Mouse (Mus musculus) embryonic stem cell, embryonic (primary cell): ENCODE results near the gene Rbm7.
"Not testable (repeated sequence)": the region's sequence is repeated elsewhere in the genome, so short reads cannot be mapped to it uniquely, and the experiment has no call there.

Experiments
- CTCF ChIA-PET, 4 experiments: fragments of 300-600 bp in 2 of 4; fragments of 350-600 bp in 2 of 4; sonication (Branson Sonifier 250); formaldehyde crosslinking; loops; one replicate each; lab custom pipeline; 2022; ENCODE audit warnings: inconsistent platforms in 2 of 4; lab: Charles Lee
- POLR2A ChIA-PET, 4 experiments: fragments of 300-600 bp in 2 of 4; fragments of 350-600 bp in 2 of 4; sonication (Branson Sonifier 250); formaldehyde crosslinking; loops; one replicate each; lab custom pipeline; 2022; ENCODE audit warnings: antibody characterized with exemption in 4 of 4, inconsistent platforms in 1 of 4; lab: Charles Lee

The Rbm7 gene

GRCm38 (mm10) chr9:48494817-48495547, at the start of gene Rbm7, which contains the start of gene Gm5617:
TSS of gene Rbm7 (minus strand) at chr9:48495299.
TSS of gene Gm5617 (plus strand) at chr9:48495442.
- POLR2A ChIA-PET: interaction anchor here (0.6 to 7.8 kb wide), 55 partner anchors 9 to 492 kb away, joined by 3 to 100 read pairs (median 4); partner anchors contain the start of genes Nnmt (in 2 of the 4) and Rexo2 (in 2 of the 4)
- CTCF ChIA-PET: interaction anchor here in 3 of 4 experiments (0.7 to 1.4 kb wide), 7 partner anchors 15 to 124 kb away, joined by 3 to 4 read pairs (median 3); partner anchors contain the start of gene Rexo2 (in 1 of the 3)

GRCm38 (mm10) chr9:48538688-48539087, 43.6 kb upstream of the Rbm7 start:
- ChIA-PET CTCF (interaction anchor here in 2 of 4 experiments (0.6 to 0.9 kb wide), 2 partner anchors 21 to 451 kb away, joined by 3 to 4 read pairs; no protein-coding TSS in a partner anchor), POLR2A (interaction anchor here in 3 of 4 experiments (0.7 to 3.2 kb wide), 10 partner anchors 9 to 1387 kb away, joined by 3 to 15 read pairs (median 4); partner anchors contain the start of genes Gm5617 (in 2 of the 3), Rbm7 (in 2 of the 3) and Rexo2 (in 1 of the 3))

DNA sequence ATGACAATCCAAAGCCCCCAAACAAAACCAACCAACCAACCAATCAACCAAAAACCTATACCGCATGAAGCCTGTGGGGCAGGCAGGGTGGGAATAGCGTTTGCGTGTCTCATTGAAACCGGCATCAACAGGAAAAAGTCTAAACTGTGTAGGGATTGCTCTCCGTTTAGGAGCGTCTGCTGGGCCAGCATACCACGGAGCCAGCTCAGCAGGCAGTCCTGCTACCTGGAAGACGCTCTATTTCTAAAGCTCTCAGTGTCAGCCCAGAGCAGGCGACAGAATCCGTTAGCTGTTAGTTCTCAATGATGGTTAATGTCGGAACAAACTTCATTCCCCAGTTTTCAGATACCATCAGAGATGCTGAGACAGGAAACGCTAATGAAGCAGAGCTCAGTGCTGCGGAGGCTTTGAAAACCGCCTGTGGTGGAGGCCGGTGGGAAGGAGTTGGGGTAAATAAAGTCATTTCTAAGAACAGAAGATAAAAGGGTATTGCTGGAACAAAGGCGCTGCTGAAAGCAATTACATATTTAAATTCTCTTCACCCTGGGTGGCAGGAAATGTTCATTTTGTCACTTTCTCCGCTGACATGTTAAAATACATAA, 43.0 kb upstream of the Rbm7 start:
- POLR2A ChIA-PET: interaction anchor here in 3 of 4 experiments (0.6 to 3.2 kb wide), 10 partner anchors 10 to 244 kb away, joined by 3 to 15 read pairs (median 4); partner anchors contain the start of genes Gm5617 (in 2 of the 3), Rbm7 (in 2 of the 3) and Rexo2 (in 1 of the 3)
- CTCF ChIA-PET: interaction anchor here in 2 of 4 experiments (0.6 to 0.9 kb wide), 3 partner anchors 22 to 451 kb away, joined by 3 to 4 read pairs (median 4); no protein-coding TSS in a partner anchor

DNA sequence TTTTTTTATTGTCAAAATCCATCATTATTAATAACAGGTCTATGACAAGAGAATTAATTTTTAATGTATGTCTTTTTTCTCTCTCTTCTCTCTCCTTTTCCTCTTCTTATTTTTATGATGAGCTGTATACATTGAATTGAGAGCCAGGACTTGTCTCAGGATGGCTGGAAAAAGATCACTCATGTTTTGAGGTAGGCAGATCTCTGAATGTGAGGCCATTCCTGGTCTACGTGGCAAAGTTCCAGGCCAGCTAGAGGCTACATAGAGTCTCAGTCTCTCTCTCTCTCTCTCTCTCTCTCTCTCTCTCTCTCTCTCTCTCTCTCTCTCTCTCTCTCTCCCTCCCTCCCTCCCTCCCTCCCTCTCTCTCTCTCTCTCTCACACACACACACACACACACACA, 42.5 kb upstream of the Rbm7 start:
- ChIA-PET CTCF (interaction anchor here in 1 of 4 experiments (0.7 to 0.9 kb wide), 2 partner anchors 22 to 128 kb away, joined by 3 to 4 read pairs; no protein-coding TSS in a partner anchor), POLR2A (interaction anchor here in 3 of 4 experiments (0.6 to 3.2 kb wide), 9 partner anchors 10 to 245 kb away, joined by 3 to 15 read pairs (median 4); partner anchors contain the start of genes Gm5617 (in 2 of the 3), Rbm7 (in 2 of the 3) and Rexo2 (in 1 of the 3))

DNA sequence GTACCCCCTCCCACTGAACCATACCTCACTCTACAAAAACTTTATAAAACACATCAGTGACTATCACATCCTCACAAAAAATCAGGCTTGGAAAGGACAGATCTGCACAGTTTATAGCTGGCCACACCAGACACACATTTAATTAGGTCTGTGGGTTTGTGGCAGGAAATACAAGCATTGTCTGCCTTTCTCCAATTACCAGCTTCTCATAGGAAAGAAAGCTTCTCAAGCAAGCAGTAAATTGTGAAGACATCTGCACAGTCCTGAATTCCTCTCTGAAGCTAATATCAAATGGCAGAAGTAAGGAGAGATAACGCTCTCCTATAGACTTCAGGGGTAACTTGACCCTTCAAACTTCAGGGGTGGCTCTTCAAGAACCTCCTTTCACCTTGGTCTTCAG, 41.3 kb upstream of the Rbm7 start:
- ChIA-PET POLR2A (interaction anchor here in 2 of 4 experiments (0.7 to 3.2 kb wide), 2 partner anchors 41 to 266 kb away, joined by 5 to 15 read pairs; partner anchors contain the start of genes Gm5617 (in 1 of the 2) and Rbm7 (in 1 of the 2)), CTCF (no interaction called here)

DNA sequence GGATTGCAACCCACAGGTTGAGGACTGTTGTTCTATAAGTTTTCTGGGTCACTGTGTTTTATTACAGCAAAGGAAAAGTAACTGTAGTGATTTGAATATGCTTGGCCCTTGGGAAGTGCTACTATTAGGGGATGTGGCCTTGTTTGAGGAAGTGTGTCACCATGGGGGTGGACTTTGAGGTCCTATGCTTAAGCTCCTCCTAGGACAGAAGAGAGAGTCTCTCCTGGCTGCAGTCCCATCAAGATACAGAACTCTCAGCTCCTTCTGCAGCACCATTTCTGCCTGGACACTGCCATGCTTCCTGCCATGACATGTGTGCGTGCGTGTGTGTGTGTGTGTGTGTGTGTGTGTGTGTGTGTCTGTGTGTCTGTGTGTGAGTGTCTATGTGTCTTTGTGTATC, 37.6 kb upstream of the Rbm7 start:
- ChIA-PET POLR2A (interaction anchor here in 2 of 4 experiments (0.7 to 1.6 kb wide), 2 partner anchors 37 to 360 kb away, joined by 4 to 7 read pairs; partner anchors contain the start of genes Gm5617 (in 1 of the 2) and Rbm7 (in 1 of the 2)), CTCF (interaction anchor here in 1 of 4 experiments (0.6 kb wide), 1 partner anchor 164 kb away, joined by 4 read pairs; no protein-coding TSS in a partner anchor)

GRCm38 (mm10) chr9:48532203-48532602, 37.1 kb upstream of the Rbm7 start:
- CTCF ChIA-PET: interaction anchor here in 1 of 4 experiments (0.6 kb wide), 1 partner anchor 164 kb away, joined by 4 read pairs; no protein-coding TSS in a partner anchor
- POLR2A ChIA-PET: interaction anchor here in 2 of 4 experiments (0.7 to 1.6 kb wide), 2 partner anchors 37 to 359 kb away, joined by 4 to 7 read pairs; partner anchors contain the start of genes Gm5617 (in 1 of the 2) and Rbm7 (in 1 of the 2)

GRCm38 (mm10) chr9:48531294-48531693, 36.2 kb upstream of the Rbm7 start:
- CTCF ChIA-PET: interaction anchor here in 1 of 4 experiments (0.6 kb wide), 1 partner anchor 71 kb away, joined by 4 read pairs; no protein-coding TSS in a partner anchor
- POLR2A ChIA-PET: no interaction called here

DNA sequence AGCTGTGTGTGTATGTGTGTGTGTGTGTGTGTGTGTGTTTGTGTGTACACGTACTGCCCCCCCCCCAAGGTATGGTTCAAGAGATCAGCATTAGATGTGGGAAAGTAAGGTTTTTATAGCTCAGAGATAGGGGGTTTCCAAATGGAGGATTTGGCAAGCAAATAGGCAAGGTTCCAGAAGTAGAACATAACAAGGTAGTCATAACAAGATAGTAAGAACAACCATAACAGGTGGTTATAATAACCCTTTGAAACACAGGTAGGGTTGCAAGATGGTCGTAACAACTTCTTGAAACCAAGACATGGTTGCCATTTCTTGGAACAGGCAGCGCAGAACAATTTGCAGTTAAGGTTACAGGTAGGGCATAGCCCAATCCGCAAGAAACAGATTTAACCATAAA, 31.4 kb upstream of the Rbm7 start:
- CTCF ChIA-PET: interaction anchor here in 3 of 4 experiments (0.5 to 1.0 kb wide), 4 partner anchors 33 to 332 kb away, joined by 3 to 4 read pairs (median 4); no protein-coding TSS in a partner anchor

DNA sequence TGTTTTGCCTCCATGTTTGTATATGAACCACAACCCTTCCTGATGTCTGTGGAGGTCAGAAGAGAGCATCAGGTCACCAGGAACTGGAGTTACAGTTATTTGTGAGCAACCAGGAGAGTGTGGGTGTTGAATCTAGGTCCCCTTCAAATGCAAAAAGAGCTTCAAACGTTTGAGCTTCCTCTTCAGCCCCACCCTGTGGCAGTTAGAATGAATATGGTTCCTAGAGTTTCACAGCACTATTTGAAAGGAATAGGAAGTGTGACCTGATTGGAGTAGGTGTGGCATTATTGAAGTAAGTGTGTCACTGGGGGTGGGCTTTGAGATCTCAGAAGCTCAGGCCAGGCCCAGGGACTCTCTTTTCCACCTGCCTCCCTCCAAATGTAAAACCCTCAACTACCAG, 30.5 kb upstream of the Rbm7 start:
- ChIA-PET CTCF (interaction anchor here in 2 of 4 experiments (0.7 to 1.4 kb wide), 3 partner anchors 8 to 93 kb away, joined by 3 read pairs; no protein-coding TSS in a partner anchor), POLR2A (interaction anchor here in 2 of 4 experiments (0.7 to 1.3 kb wide), 4 partner anchors 8 to 30 kb away, joined by 3 to 6 read pairs (median 4); partner anchors contain the start of genes Gm5617 (in 1 of the 2) and Rbm7 (in 1 of the 2))

More for the DNA sequence above, 31.4 kb upstream of the Rbm7 start:
- POLR2A ChIA-PET: interaction anchor here in 2 of 4 experiments (0.5 to 1.2 kb wide), 5 partner anchors 10 to 406 kb away, joined by 3 to 5 read pairs (median 3); no protein-coding TSS in a partner anchor

DNA sequence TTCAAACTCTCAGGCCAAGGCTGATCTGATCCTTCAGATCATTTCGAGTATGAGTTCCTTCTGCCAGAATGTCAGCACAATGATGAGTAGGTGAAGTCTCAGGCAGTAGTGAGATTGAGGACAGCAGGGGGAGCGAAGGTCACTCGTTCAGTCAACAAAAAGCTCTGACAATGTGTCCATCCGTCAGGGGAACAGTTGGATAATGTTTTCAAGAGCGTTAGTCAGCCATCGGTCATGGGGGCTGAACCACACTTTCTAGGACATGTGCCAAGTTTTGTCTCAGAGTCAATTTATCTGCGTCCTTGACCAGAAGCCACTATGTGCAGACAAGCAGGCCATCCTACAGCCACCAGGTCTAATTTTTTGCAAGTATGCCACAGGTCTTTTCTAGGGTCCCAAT, 25.3 kb upstream of the Rbm7 start:
- POLR2A ChIA-PET, CTCF ChIA-PET: not testable (repeated sequence)

GRCm38 (mm10) chr9:48517372-48518130, 22.5 kb upstream of the Rbm7 start:
- ChIA-PET CTCF (interaction anchor here in 1 of 4 experiments (0.8 kb wide), 1 partner anchor 8 kb away, joined by 3 read pairs; no protein-coding TSS in a partner anchor), POLR2A (interaction anchor here in 3 of 4 experiments (1.0 to 2.0 kb wide), 6 partner anchors 8 to 80 kb away, joined by 3 to 5 read pairs (median 4); partner anchors contain the start of genes Gm5617 (in 2 of the 3) and Rbm7 (in 1 of the 3))

DNA sequence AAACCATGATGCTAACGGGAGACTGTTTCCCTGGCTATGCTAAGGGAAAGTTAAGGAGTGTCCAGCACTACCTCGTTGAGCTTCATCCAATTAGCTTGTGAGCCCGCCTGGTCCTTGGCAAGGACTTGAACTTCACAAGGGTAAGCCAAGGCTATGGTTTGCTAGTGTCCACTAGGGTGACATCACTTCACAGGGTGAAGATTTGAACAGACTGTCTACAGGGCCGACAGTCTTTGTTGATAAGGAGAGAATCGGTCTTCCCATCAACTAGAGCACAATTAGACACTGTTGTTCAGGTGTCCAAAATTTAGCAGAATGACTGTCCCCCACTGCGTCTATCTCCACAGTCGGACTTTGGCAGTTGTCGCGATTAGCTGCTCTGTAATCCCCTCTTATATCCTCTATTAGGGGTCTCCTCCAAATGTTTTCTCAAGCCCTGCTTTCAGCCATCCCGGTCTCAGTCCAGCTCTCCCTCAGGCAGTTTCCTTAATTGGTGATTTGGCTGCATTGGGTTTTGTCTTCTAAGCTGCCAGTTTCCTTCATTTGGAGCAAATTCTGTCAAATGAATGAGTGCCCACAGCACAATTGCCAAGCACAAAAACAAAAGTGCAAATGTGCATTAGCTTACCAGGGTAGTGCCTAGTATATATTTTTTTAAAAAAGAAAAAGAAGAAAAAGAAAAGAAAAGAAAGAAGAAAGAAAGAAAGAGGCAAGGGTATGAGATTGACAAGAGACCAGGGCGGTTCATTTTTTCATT, 21.7 kb upstream of the Rbm7 start:
- CTCF ChIA-PET: interaction anchor here in 1 of 4 experiments (0.8 kb wide), 1 partner anchor 9 kb away, joined by 3 read pairs; no protein-coding TSS in a partner anchor
- POLR2A ChIA-PET: interaction anchor here in 3 of 4 experiments (1.0 to 2.0 kb wide), 6 partner anchors 9 to 80 kb away, joined by 3 to 5 read pairs (median 4); partner anchors contain the start of genes Gm5617 (in 2 of the 3) and Rbm7 (in 1 of the 3)

GRCm38 (mm10) chr9:48515332-48515731, 20.2 kb upstream of the Rbm7 start:
- POLR2A ChIA-PET: no interaction called here
- CTCF ChIA-PET: interaction anchor here in 1 of 4 experiments (0.8 kb wide), 1 partner anchor 19 kb away, joined by 3 read pairs; no protein-coding TSS in a partner anchor

GRCm38 (mm10) chr9:48510134-48510533, 15.0 kb upstream of the Rbm7 start:
- ChIA-PET POLR2A (interaction anchor here in 2 of 4 experiments (0.6 to 3.4 kb wide), 3 partner anchors 15 to 245 kb away, joined by 3 to 11 read pairs (median 5); partner anchors contain the start of genes Gm5617 (in 1 of the 2) and Rbm7 (in 1 of the 2)), CTCF (interaction anchor here in 2 of 4 experiments (0.6 to 1.0 kb wide), 2 partner anchors 23 to 76 kb away, joined by 3 to 4 read pairs; no protein-coding TSS in a partner anchor)
